Mouse (Mus musculus): ENCODE measurements around the gene Tiam2. TPM values are rescaled to one million over a fixed set of nuclear protein-coding genes. Genes with fewer than 3 reads are reported as not detected.

The Tiam2 gene
- polyA plus RNA-seq, 1 experiment from 2014 or later, result 1.2 TPM

DNA sequence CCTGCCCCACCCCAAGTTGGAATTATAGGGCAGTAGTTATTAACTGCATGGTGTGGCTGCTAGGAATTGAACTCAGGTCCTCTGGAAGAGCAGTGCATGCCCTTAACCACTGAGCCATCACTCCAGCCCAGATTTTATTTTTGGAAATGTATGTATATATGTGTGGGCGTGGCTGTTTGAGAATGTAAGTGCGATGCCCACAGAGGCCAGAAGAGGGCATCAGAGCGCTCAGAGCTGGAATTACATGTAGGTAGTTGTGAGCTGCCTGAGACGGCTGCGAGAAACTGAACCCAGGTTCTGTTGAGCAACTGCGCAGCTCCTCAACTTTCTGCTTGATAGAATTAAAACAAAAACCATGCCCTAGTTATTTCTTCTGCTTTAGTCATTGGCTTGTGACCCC, 38.0 kb upstream of the Tiam2 start:
- no peaks in the 10 kb centered on the region for H3K36me3 ChIP-seq (ENCODE audit: control insufficient read depth, insufficient read depth, low read length)

DNA sequence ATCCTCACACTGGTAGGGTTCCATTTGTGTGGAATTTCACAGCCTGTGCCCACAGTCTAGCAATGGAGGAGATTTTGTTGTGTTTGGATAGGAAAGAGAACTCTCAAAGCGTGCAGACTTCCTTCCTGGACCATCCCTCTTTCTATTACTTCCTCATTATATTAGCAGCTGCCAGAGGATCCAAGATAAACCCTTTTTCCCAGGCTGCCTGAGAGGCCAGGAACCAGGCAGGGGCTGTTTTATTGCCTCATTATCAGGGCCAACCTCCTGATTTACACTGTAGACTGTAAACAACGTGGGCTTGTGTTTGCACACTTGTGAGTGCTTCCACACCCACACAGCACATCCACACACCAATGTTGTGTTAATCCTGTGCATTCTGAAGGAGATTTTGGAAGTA, 31.3 kb upstream of the Tiam2 start:
- no peaks in the 10 kb centered on the region for H3K36me3 ChIP-seq (ENCODE audit: control insufficient read depth, insufficient read depth, low read length)
- no peaks in the 10 kb centered on the region for H3K4me1 ChIP-seq (replicated peaks; ENCODE audit: control insufficient read depth, insufficient read depth)
- ATAC-seq (ENCODE audit: low FRiP score, low TSS enrichment), result peak; percentile 62; the same call in 1 of the 2 replicates
- WGBS, result 12% methylated on average over 2 of the region's 2 CpGs
- no peak for DNase-seq (ENCODE audit: low spot score)
- no peaks in the 10 kb centered on the region for H3K27me3 ChIP-seq (ENCODE audit: control insufficient read depth, insufficient read depth, low read length)
- no peak overlapping the region for H3K9ac ChIP-seq (ENCODE audit: low read length)
- no peak overlapping the region for H3K27ac ChIP-seq (replicated peaks)
- no peaks in the 10 kb centered on the region for H3K9me3 ChIP-seq (ENCODE audit: control insufficient read depth, low read length)
- H3K4me2 ChIP-seq (replicated peaks; ENCODE audit: low read depth), result no peak overlapping the region
- TF ChIP-seq CTCF (IDR thresholded peaks at IDR 0.05; ENCODE audit: low read depth) (no peak), EP300 (optimal IDR thresholded peaks at IDR 0.05) (no peak)
- no peak overlapping the region for H3K4me3 ChIP-seq (ENCODE audit: low read depth, low read length)

More for the DNA sequence above, 38.0 kb upstream of the Tiam2 start:
- WGBS, result 26% methylated on average over 6 of the region's 6 CpGs
- H3K9me3 ChIP-seq (ENCODE audit: control insufficient read depth, low read length), result no peaks in the 10 kb centered on the region
- no peak overlapping the region for H3K4me3 ChIP-seq (ENCODE audit: low read depth, low read length)
- DNase-seq (ENCODE audit: low spot score), result peak; percentile 76
- H3K4me2 ChIP-seq (replicated peaks; ENCODE audit: low read depth), result no peak overlapping the region
- H3K27ac ChIP-seq (replicated peaks), result no peak overlapping the region
- no peaks in the 10 kb centered on the region for H3K4me1 ChIP-seq (replicated peaks; ENCODE audit: control insufficient read depth, insufficient read depth)
- TF ChIP-seq EP300 (optimal IDR thresholded peaks at IDR 0.05) (no peak), CTCF (IDR thresholded peaks at IDR 0.05; ENCODE audit: low read depth) (peak; percentile 85)
- H3K9ac ChIP-seq (ENCODE audit: low read length), result no peak overlapping the region
- no peaks in the 10 kb centered on the region for H3K27me3 ChIP-seq (ENCODE audit: control insufficient read depth, insufficient read depth, low read length)
- no peak for ATAC-seq (ENCODE audit: low FRiP score, low TSS enrichment)

DNA sequence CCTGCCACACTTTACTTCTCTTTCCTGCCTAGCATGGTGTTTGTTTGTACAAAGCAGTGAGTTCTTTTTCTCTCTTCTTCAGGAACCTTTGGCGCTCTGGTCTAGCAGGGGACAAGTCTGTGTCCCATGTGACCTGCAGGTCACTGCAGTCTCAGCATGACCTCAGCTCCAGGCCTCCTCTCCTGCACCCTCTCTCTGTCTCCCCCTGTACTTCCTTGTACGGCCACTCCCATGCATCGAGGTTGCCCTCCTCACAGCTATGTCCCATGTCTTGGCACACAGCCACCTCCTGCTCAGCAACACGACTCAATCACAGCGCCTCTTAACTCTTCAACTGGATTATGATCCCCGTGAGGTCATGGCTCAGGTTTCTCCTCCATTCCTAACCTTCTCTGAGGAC, 26.9 kb upstream of the Tiam2 start:
- peak; percentile 83 for ATAC-seq (ENCODE audit: low FRiP score, low TSS enrichment)
- no peak overlapping the region for H3K27ac ChIP-seq (replicated peaks)
- no peak overlapping the region for H3K4me2 ChIP-seq (replicated peaks; ENCODE audit: low read depth)
- 44% methylated on average over 6 of the region's 6 CpGs for WGBS
- TF ChIP-seq EP300 (optimal IDR thresholded peaks at IDR 0.05), result no peak
- TF ChIP-seq CTCF (IDR thresholded peaks at IDR 0.05; ENCODE audit: low read depth), result no peak
- H3K9ac ChIP-seq (ENCODE audit: low read length), result no peak overlapping the region
- no peak overlapping the region for H3K4me3 ChIP-seq (ENCODE audit: low read depth, low read length)
- DNase-seq (ENCODE audit: low spot score), result peak; percentile 54
- no peaks in the 10 kb centered on the region for H3K4me1 ChIP-seq (replicated peaks; ENCODE audit: control insufficient read depth, insufficient read depth)
- no peaks in the 10 kb centered on the region for H3K27me3 ChIP-seq (ENCODE audit: control insufficient read depth, insufficient read depth, low read length)
- H3K9me3 ChIP-seq (ENCODE audit: control insufficient read depth, low read length), result no peaks in the 10 kb centered on the region
- H3K36me3 ChIP-seq (ENCODE audit: control insufficient read depth, insufficient read depth, low read length), result no peaks in the 10 kb centered on the region

DNA sequence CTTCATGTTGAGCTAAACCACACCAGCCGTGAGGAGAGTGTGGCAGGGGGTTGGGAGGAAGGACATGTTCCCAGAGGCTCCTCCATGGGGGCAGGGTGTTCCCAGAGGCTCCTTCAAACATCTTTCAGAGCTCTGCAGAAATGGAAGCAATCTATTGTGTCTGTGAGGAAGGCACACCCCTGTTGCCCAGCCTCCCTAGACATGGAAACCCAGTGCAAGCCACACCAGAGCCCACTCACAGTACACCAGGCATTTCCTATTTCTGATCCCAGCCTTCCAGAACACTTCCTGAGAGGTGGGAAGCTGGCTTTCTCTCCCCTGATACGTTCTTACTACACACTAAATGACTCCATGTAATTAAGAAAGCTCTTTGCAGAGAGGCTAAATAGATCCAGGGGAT, 20.4 kb upstream of the Tiam2 start:
- Histone ChIP-seq H3K4me3 (ENCODE audit: low read depth, low read length) (no peak overlapping the region), H3K27me3 (ENCODE audit: control insufficient read depth, insufficient read depth, low read length) (no peaks in the 10 kb centered on the region), H3K9me3 (ENCODE audit: control insufficient read depth, low read length) (no peaks in the 10 kb centered on the region), H3K27ac (replicated peaks) (0 out of 2 replicates have a peak overlapping the region, but pooled peaks have one; percentile 8), H3K4me1 (replicated peaks; ENCODE audit: control insufficient read depth, insufficient read depth) (no peaks in the 10 kb centered on the region), H3K4me2 (replicated peaks; ENCODE audit: low read depth) (no peak overlapping the region), H3K36me3 (ENCODE audit: control insufficient read depth, insufficient read depth, low read length) (no peaks in the 10 kb centered on the region), H3K9ac (ENCODE audit: low read length) (no peak overlapping the region)
- WGBS, result 47% methylated on average over 2 of the region's 2 CpGs
- ATAC-seq (ENCODE audit: low FRiP score, low TSS enrichment), result no peak
- DNase-seq (ENCODE audit: low spot score), result no peak
- TF ChIP-seq CTCF (IDR thresholded peaks at IDR 0.05; ENCODE audit: low read depth), result no peak
- no peak for TF ChIP-seq EP300 (optimal IDR thresholded peaks at IDR 0.05)

DNA sequence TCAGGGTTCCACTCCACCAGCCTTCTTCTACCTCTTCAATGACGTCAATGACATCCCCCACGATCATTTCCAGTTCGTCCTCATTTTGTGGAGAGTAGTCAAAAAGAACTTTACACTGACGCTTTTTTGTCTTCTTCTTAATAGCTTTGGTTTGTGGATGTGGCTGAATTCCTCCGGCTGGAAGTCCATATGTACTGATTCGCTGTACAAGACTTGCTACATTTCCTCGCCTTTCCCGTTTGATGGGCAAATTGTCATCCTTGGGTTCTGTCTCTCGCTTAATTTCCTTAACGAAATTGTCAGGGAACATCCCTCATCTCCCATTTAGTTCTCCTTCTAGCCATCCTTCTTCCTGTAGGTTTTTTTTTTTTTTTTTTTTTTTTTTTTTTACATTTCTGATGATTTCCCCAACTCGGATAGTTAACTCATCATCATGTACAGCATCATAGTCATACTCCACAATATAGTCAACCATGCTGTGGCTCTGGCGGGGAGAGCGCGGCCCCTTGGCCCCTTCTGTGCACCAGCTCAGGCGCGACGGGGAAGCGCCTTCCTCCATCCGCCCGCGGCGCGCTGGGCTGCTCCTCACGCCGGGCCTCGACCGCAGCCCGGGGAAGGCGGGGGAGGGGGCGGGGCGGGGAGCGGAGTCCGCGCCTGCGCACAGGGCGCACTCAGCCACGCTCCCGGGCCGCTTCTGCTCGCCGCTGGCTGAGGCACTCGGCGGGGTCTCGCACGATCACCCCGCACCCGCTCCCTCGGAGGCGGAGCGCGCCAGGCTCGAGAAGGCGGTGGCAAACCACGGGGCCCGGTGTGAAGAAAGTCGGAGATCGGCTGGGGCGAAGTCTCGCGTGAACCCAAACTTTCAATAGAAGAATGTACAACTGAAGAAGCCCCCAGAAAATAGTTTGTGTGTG, 12.4 kb upstream of the Tiam2 start:
- Histone ChIP-seq H3K36me3 (ENCODE audit: control insufficient read depth, insufficient read depth, low read length) (no peaks in the 10 kb centered on the region), H3K27ac (replicated peaks) (peak overlapping the region; percentile 69), H3K4me2 (replicated peaks; ENCODE audit: low read depth) (peak overlapping the region; percentile 59), H3K4me3 (ENCODE audit: low read depth, low read length) (peak overlapping the region; percentile 40), H3K9ac (ENCODE audit: low read length) (peak overlapping the region; percentile 59), H3K4me1 (replicated peaks; ENCODE audit: control insufficient read depth, insufficient read depth) (no peaks in the 10 kb centered on the region), H3K27me3 (ENCODE audit: control insufficient read depth, insufficient read depth, low read length) (no peaks in the 10 kb centered on the region), H3K9me3 (ENCODE audit: control insufficient read depth, low read length) (no peaks in the 10 kb centered on the region)
- ATAC-seq (ENCODE audit: low FRiP score, low TSS enrichment) (peak; percentile 94), DNase-seq (ENCODE audit: low spot score) (peak; percentile 91)
- TF ChIP-seq EP300 (optimal IDR thresholded peaks at IDR 0.05) (no peak), CTCF (IDR thresholded peaks at IDR 0.05; ENCODE audit: low read depth) (peak; percentile 5; the same call in 1 of the 2 replicates)
- 8% methylated on average over 59 of the region's 60 CpGs for WGBS

DNA sequence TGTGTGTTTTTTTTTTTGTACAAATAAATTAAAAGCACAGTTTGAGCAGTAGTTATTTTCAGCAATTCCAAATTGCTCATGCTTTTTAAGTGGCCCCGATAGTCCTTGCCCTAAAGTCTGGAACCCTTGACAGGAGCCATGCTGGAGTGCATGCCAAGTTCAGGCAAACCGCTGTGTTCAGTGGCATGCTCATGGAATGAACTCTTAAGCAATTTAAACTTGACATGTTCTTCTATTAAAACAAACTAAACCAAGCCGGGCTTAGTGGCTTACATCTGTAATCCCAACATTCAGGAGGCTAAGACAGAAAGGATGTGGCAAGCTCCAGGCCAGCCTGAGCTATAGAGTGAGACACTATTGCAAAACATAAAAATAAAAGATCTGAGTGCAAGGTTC, 11.8 kb upstream of the Tiam2 start:
- no peak for TF ChIP-seq EP300 (optimal IDR thresholded peaks at IDR 0.05)
- TF ChIP-seq CTCF (IDR thresholded peaks at IDR 0.05; ENCODE audit: low read depth), result no peak
- ATAC-seq (ENCODE audit: low FRiP score, low TSS enrichment), result no peak
- Histone ChIP-seq H3K27me3 (ENCODE audit: control insufficient read depth, insufficient read depth, low read length) (no peaks in the 10 kb centered on the region), H3K9me3 (ENCODE audit: control insufficient read depth, low read length) (no peaks in the 10 kb centered on the region), H3K9ac (ENCODE audit: low read length) (peak overlapping the region; percentile 59), H3K4me2 (replicated peaks; ENCODE audit: low read depth) (peak overlapping the region; percentile 59), H3K4me1 (replicated peaks; ENCODE audit: control insufficient read depth, insufficient read depth) (no peaks in the 10 kb centered on the region), H3K36me3 (ENCODE audit: control insufficient read depth, insufficient read depth, low read length) (no peaks in the 10 kb centered on the region), H3K27ac (replicated peaks) (peak overlapping the region; percentile 69; the same call in 1 of the 2 replicates), H3K4me3 (ENCODE audit: low read depth, low read length) (peak overlapping the region; percentile 40)
- WGBS, result 20% methylated on average over 3 of the region's 3 CpGs
- no peak for DNase-seq (ENCODE audit: low spot score)

All from stomach, postnatal 0 days (tissue).